31 mouse cellular contexts compared by ENCODE assay signal in the genomic region with DNA sequence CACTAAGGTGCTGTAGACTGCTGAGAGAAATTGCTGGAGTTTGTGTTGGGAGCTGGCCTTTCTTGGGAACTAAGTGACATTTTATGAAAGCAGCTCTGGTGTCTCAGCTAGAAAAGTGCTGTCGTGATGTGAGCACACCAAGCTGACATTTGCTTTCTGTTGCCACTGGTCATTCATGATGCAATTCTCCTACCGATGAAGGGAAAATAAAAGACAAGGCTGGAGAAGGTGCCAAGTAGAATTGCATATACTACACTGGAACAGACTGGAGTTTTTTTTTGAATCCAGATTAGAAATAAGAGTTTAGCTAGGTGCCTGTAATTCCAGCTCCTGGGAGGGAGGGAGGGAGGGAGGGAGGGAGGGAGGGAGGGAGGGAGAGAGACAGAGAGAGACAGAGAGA.
"Had no signal": no experiment of that assay in that cellular context is flagged by ENCODE, and none has a peak within 500 bp of the region (broad histone marks: within the 10 kb centered on the region; RNA-seq: fewer than 3 reads in every experiment).

No protein-coding gene starts in this region.

- H3K9ac ChIP-seq: limb, embryonic 12.5 days; limb, embryonic 13.5 days; limb, embryonic 15.5 days; liver, embryonic 12.5 days; liver, embryonic 13.5 days; liver, embryonic 14.5 days; liver, embryonic 15.5 days; liver, postnatal 0 days; lung, embryonic 14.5 days; lung, embryonic 15.5 days; midbrain, embryonic 12.5 days; midbrain, embryonic 13.5 days; midbrain, embryonic 15.5 days had no signal

- H3K27ac ChIP-seq: left cerebral cortex, adult 2 months; limb, embryonic 10.5 days; limb, embryonic 12.5 days; limb, embryonic 13.5 days; limb, embryonic 15.5 days; liver, embryonic 12.5 days; liver, embryonic 13.5 days; liver, embryonic 14.5 days; liver, embryonic 15.5 days; lung, embryonic 15.5 days; macrophage; midbrain, embryonic 10.5 days; midbrain, embryonic 12.5 days; midbrain, embryonic 13.5 days; midbrain, embryonic 15.5 days had no signal

- H3K4me3 ChIP-seq: left cerebral cortex, adult 2 months; limb, embryonic 10.5 days; limb, embryonic 12.5 days; limb, embryonic 13.5 days; limb, embryonic 15.5 days; liver, embryonic 12.5 days; liver, embryonic 13.5 days; liver, embryonic 15.5 days; lung, embryonic 15.5 days; megakaryocyte, embryonic 14.5 days; midbrain, embryonic 10.5 days; midbrain, embryonic 12.5 days; midbrain, embryonic 13.5 days; midbrain, embryonic 15.5 days; myocyte had no signal

- H3K9me3 ChIP-seq: limb, embryonic 10.5 days; limb, embryonic 12.5 days; limb, embryonic 13.5 days; limb, embryonic 15.5 days; liver, embryonic 12.5 days; liver, embryonic 13.5 days; liver, embryonic 15.5 days; lung, embryonic 15.5 days; megakaryocyte, embryonic 14.5 days; midbrain, embryonic 10.5 days; midbrain, embryonic 12.5 days; midbrain, embryonic 13.5 days; midbrain, embryonic 15.5 days had no signal

- DNase-seq: left cerebral cortex, postnatal 4 days; liver; liver, embryonic 13.5 days; liver, postnatal 0 days; lung, adult 18-20 months; lung, adult 2 months; lung, embryonic 14.5 days; lung, postnatal 10 days; lung, postnatal 14 days; lung, postnatal 36 days; lung, postnatal 4 days; midbrain, embryonic 14.5 days had no signal

- ATAC-seq: liver, embryonic 12.5 days; liver, postnatal 0 days; midbrain, embryonic 13.5 days; midbrain, embryonic 15.5 days; midbrain, embryonic 16.5 days had no signal

- H3K36me3 ChIP-seq: limb, embryonic 10.5 days; limb, embryonic 12.5 days; limb, embryonic 13.5 days; limb, embryonic 15.5 days; liver, embryonic 12.5 days; liver, embryonic 13.5 days; liver, embryonic 15.5 days; lung, embryonic 15.5 days; midbrain, embryonic 10.5 days; midbrain, embryonic 12.5 days; midbrain, embryonic 13.5 days; midbrain, embryonic 15.5 days had no signal

- H3K27me3 ChIP-seq: limb, embryonic 12.5 days; limb, embryonic 13.5 days; limb, embryonic 15.5 days; liver, embryonic 12.5 days; liver, embryonic 13.5 days; liver, embryonic 15.5 days; lung, embryonic 15.5 days; megakaryocyte, embryonic 14.5 days; midbrain, embryonic 12.5 days; midbrain, embryonic 13.5 days; midbrain, embryonic 15.5 days had no signal

- H3K4me1 ChIP-seq: limb, embryonic 12.5 days; limb, embryonic 13.5 days; limb, embryonic 15.5 days; lung, embryonic 15.5 days; midbrain, embryonic 10.5 days; midbrain, embryonic 12.5 days; midbrain, embryonic 13.5 days; midbrain, embryonic 15.5 days had no signal

- H3K4me2 ChIP-seq: limb, embryonic 12.5 days; limb, embryonic 13.5 days; limb, embryonic 15.5 days; liver, embryonic 11.5 days; liver, embryonic 12.5 days; liver, embryonic 13.5 days; liver, embryonic 15.5 days; lung, embryonic 14.5 days; lung, embryonic 15.5 days; midbrain, embryonic 11.5 days; midbrain, embryonic 12.5 days; midbrain, embryonic 13.5 days; midbrain, embryonic 15.5 days had no signal
